Mouse (Mus musculus): ENCODE measurements at regions not wholly inside any gene's neighbourhood (a gene's known extent, or its start where the extent isn't known, plus 50 kb on each side); places are given as distances from the start of the nearest gene placed in this dataset.

GRCm38 (mm10) chr6:98872334-98872733 lies 529.8 kb upstream of the Gm765 start:
- Histone ChIP-seq H3K4me2 (replicated peaks; ENCODE audit: low read depth) (no peak overlapping the region), H3K4me3 (ENCODE audit: low read depth, low read length) (no peak overlapping the region), H3K27ac (ENCODE audit: low read depth, low read length) (no peak overlapping the region), H3K4me1 (replicated peaks; ENCODE audit: control insufficient read depth, insufficient read depth, low read length) (no peaks in the 10 kb centered on the region), H3K36me3 (ENCODE audit: control insufficient read depth, insufficient read depth) (no peaks in the 10 kb centered on the region), H3K27me3 (replicated peaks; ENCODE audit: control insufficient read depth, insufficient read depth, low read length) (no peaks in the 10 kb centered on the region), H3K9ac (ENCODE audit: low read depth, low read length) (no peak overlapping the region), H3K9me3 (ENCODE audit: control insufficient read depth) (no peaks in the 10 kb centered on the region)
- TF ChIP-seq CTCF (IDR thresholded peaks at IDR 0.05; ENCODE audit: low read depth), result no peak
- 50% methylated on average over 3 of the region's 3 CpGs for WGBS
- ATAC-seq, result no peak

GRCm38 (mm10) chr6:98869772-98870171 lies 527.2 kb upstream of the Gm765 start:
- no peak overlapping the region for H3K4me2 ChIP-seq (replicated peaks; ENCODE audit: low read depth)
- ATAC-seq, result no peak
- 61% methylated on average over 6 of the region's 6 CpGs for WGBS
- H3K4me1 ChIP-seq (replicated peaks; ENCODE audit: control insufficient read depth, insufficient read depth, low read length), result no peaks in the 10 kb centered on the region
- no peaks in the 10 kb centered on the region for H3K27me3 ChIP-seq (replicated peaks; ENCODE audit: control insufficient read depth, insufficient read depth, low read length)
- no peak overlapping the region for H3K9ac ChIP-seq (ENCODE audit: low read depth, low read length)
- H3K9me3 ChIP-seq (ENCODE audit: control insufficient read depth), result no peaks in the 10 kb centered on the region
- no peak for TF ChIP-seq CTCF (IDR thresholded peaks at IDR 0.05; ENCODE audit: low read depth)
- H3K36me3 ChIP-seq (ENCODE audit: control insufficient read depth, insufficient read depth), result no peaks in the 10 kb centered on the region
- H3K4me3 ChIP-seq (ENCODE audit: low read depth, low read length), result no peak overlapping the region
- no peak overlapping the region for H3K27ac ChIP-seq (ENCODE audit: low read depth, low read length)

- Histone ChIP-seq H3K27me3 (replicated peaks; ENCODE audit: control insufficient read depth, insufficient read depth, low read length) (no peaks in the 10 kb centered on the region), H3K36me3 (ENCODE audit: control insufficient read depth, insufficient read depth) (no peaks in the 10 kb centered on the region), H3K4me1 (replicated peaks; ENCODE audit: control insufficient read depth, insufficient read depth, low read length) (no peaks in the 10 kb centered on the region), H3K4me3 (ENCODE audit: low read depth, low read length) (no peak overlapping the region), H3K4me2 (replicated peaks; ENCODE audit: low read depth) (no peak overlapping the region), H3K9ac (ENCODE audit: low read depth, low read length) (no peak overlapping the region), H3K9me3 (ENCODE audit: control insufficient read depth) (no peaks in the 10 kb centered on the region), H3K27ac (ENCODE audit: low read depth, low read length) (no peak overlapping the region)
- ATAC-seq, result no peak
- 65% methylated on average over 2 of the region's 2 CpGs for WGBS
- TF ChIP-seq CTCF (IDR thresholded peaks at IDR 0.05; ENCODE audit: low read depth), result no peak
Measured at GRCm38 (mm10) chr6:98864306-98864705, 521.8 kb upstream of the Gm765 start.

GRCm38 (mm10) chr6:98855958-98856357 lies 513.4 kb upstream of the Gm765 start:
- Histone ChIP-seq H3K4me3 (ENCODE audit: low read depth, low read length) (no peak overlapping the region), H3K9me3 (ENCODE audit: control insufficient read depth) (no peaks in the 10 kb centered on the region), H3K9ac (ENCODE audit: low read depth, low read length) (no peak overlapping the region), H3K4me1 (replicated peaks; ENCODE audit: control insufficient read depth, insufficient read depth, low read length) (no peaks in the 10 kb centered on the region), H3K36me3 (ENCODE audit: control insufficient read depth, insufficient read depth) (no peaks in the 10 kb centered on the region), H3K27ac (ENCODE audit: low read depth, low read length) (no peak overlapping the region), H3K27me3 (replicated peaks; ENCODE audit: control insufficient read depth, insufficient read depth, low read length) (no peaks in the 10 kb centered on the region), H3K4me2 (replicated peaks; ENCODE audit: low read depth) (no peak overlapping the region)
- ATAC-seq, result no peak
- no peak for TF ChIP-seq CTCF (IDR thresholded peaks at IDR 0.05; ENCODE audit: low read depth)
- WGBS, result 100% methylated on average over 1 of the region's 1 CpGs

GRCm38 (mm10) chr6:98850906-98851305 lies 508.4 kb upstream of the Gm765 start:
- Histone ChIP-seq H3K27me3 (replicated peaks; ENCODE audit: control insufficient read depth, insufficient read depth, low read length) (no peaks in the 10 kb centered on the region), H3K4me1 (replicated peaks; ENCODE audit: control insufficient read depth, insufficient read depth, low read length) (no peaks in the 10 kb centered on the region), H3K36me3 (ENCODE audit: control insufficient read depth, insufficient read depth) (no peaks in the 10 kb centered on the region), H3K4me2 (replicated peaks; ENCODE audit: low read depth) (no peak overlapping the region), H3K4me3 (ENCODE audit: low read depth, low read length) (no peak overlapping the region), H3K9me3 (ENCODE audit: control insufficient read depth) (no peaks in the 10 kb centered on the region), H3K27ac (ENCODE audit: low read depth, low read length) (no peak overlapping the region), H3K9ac (ENCODE audit: low read depth, low read length) (no peak overlapping the region)
- no peak for TF ChIP-seq CTCF (IDR thresholded peaks at IDR 0.05; ENCODE audit: low read depth)
- 85% methylated on average over 2 of the region's 2 CpGs for WGBS
- no peak for ATAC-seq

- H3K9ac ChIP-seq (ENCODE audit: low read depth, low read length), result no peak overlapping the region
- ATAC-seq, result peak; percentile 98
- no peak for TF ChIP-seq CTCF (IDR thresholded peaks at IDR 0.05; ENCODE audit: low read depth)
Measured at GRCm38 (mm10) chr6:98848835-98849234, 506.3 kb upstream of the Gm765 start.

More at GRCm38 (mm10) chr6:98848835-98849234, 506.3 kb upstream of the Gm765 start:
- Histone ChIP-seq H3K4me2 (replicated peaks; ENCODE audit: low read depth) (peak overlapping the region; percentile 30), H3K27me3 (replicated peaks; ENCODE audit: control insufficient read depth, insufficient read depth, low read length) (no peaks in the 10 kb centered on the region), H3K27ac (ENCODE audit: low read depth, low read length) (no peak overlapping the region; the same call in 1 of the 2 replicates), H3K4me1 (replicated peaks; ENCODE audit: control insufficient read depth, insufficient read depth, low read length) (no peaks in the 10 kb centered on the region), H3K4me3 (ENCODE audit: low read depth, low read length) (no peak overlapping the region), H3K9me3 (ENCODE audit: control insufficient read depth) (no peaks in the 10 kb centered on the region), H3K36me3 (ENCODE audit: control insufficient read depth, insufficient read depth) (no peaks in the 10 kb centered on the region)
- 47% methylated on average over 1 of the region's 1 CpGs for WGBS

All from intestine, postnatal 0 days (tissue).